Mouse (Mus musculus): ENCODE results near the gene St7l. TPM values are rescaled to one million over a fixed set of nuclear protein-coding genes. Genes with fewer than 3 reads are reported as not detected.

Gene St7l
- 25.8 and 31.0 TPM in 2 replicates for polyA plus RNA-seq (2016; fragmentation: Nextera tagmentation; extraction: Ambion mirVana)

- Histone ChIP-seq H3K27me3 (ENCODE audit: low read depth, poor library complexity, severe bottlenecking) (no peaks in the 10 kb centered on the region), H3K4me3 (peak within 1 kb of the TSS; percentile 98), H3K9me3 (replicated peaks) (no peaks in the 10 kb centered on the region), H3K4me1 (peaks cover 31% of the 10 kb centered on the region), H3K27ac (peak within 1 kb of the TSS; percentile 97), H3K36me3 (peaks cover 26% of the 10 kb centered on the region)
- under 1% methylated on average over 43 of the region's 43 CpGs for WGBS
- DNase-seq (ENCODE audit: low spot score): peak; percentile 92
Observed at GRCm38 (mm10) chr3:104863786-104864650, at the start of gene St7l, which contains the start of gene Capza1. St7l (plus strand) TSS chr3:104864005. Capza1 (minus strand) TSS chr3:104864505.

DNA sequence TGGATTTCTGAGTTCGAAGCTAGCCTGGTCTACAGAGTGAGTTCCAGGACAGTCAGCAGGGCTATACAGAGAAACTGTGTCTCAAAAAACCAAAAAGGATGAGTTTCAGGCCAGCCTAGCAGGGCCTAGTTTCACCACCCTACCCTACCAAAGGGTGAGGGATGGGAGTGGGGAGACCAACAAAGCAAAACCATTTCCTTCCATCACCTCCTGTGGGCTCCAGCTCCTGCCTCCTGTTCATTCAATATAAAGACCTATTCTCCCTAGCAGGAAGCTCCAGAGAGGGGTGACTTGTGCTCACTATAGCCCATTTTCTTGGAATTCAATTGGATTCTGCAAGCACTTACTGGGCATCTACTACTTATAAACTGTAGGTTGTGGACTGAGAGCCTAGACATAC, 49.1 kb upstream of the St7l start:
- H3K4me3 ChIP-seq: no peak overlapping the region
- no peak overlapping the region for H3K27ac ChIP-seq
- 87% methylated on average over 1 of the region's 1 CpGs for WGBS
- no peaks in the 10 kb centered on the region for H3K9me3 ChIP-seq (replicated peaks)
- no peak for DNase-seq (ENCODE audit: low spot score)
- no peaks in the 10 kb centered on the region for H3K27me3 ChIP-seq (ENCODE audit: low read depth, poor library complexity, severe bottlenecking)
- peaks cover 24% of the 10 kb centered on the region for H3K4me1 ChIP-seq
- peaks cover 30% of the 10 kb centered on the region for H3K36me3 ChIP-seq

GRCm38 (mm10) chr3:104815346-104815745, 48.5 kb upstream of the St7l start:
- Histone ChIP-seq H3K27ac (no peak overlapping the region), H3K9me3 (replicated peaks) (no peaks in the 10 kb centered on the region), H3K4me3 (no peak overlapping the region), H3K27me3 (ENCODE audit: low read depth, poor library complexity, severe bottlenecking) (no peaks in the 10 kb centered on the region), H3K36me3 (peaks cover 30% of the 10 kb centered on the region), H3K4me1 (peaks cover 24% of the 10 kb centered on the region)
- 93% methylated on average over 2 of the region's 2 CpGs for WGBS
- DNase-seq (ENCODE audit: low spot score): no peak

- WGBS: 94% methylated on average over 7 of the region's 7 CpGs
Observed at GRCm38 (mm10) chr3:104816130-104816529, 47.7 kb upstream of the St7l start.

GRCm38 (mm10) chr3:104817481-104817990, 46.3 kb upstream of the St7l start:
- H3K9me3 ChIP-seq (replicated peaks): no peaks in the 10 kb centered on the region
- WGBS: under 1% methylated on average over 46 of the region's 46 CpGs
- DNase-seq (ENCODE audit: low spot score): peak; percentile 79
- peak overlapping the region; percentile 83 for H3K4me3 ChIP-seq
- no peaks in the 10 kb centered on the region for H3K27me3 ChIP-seq (ENCODE audit: low read depth, poor library complexity, severe bottlenecking)
- H3K4me1 ChIP-seq: peaks cover 24% of the 10 kb centered on the region
- H3K36me3 ChIP-seq: peaks cover 43% of the 10 kb centered on the region
- peak overlapping the region; percentile 98 for H3K27ac ChIP-seq

More at GRCm38 (mm10) chr3:104816130-104816529, 47.7 kb upstream of the St7l start:
- Histone ChIP-seq H3K36me3 (peaks cover 36% of the 10 kb centered on the region), H3K27me3 (ENCODE audit: low read depth, poor library complexity, severe bottlenecking) (no peaks in the 10 kb centered on the region), H3K27ac (no peak overlapping the region), H3K4me3 (peak overlapping the region; percentile 83; the same call in 1 of the 2 replicates), H3K4me1 (peaks cover 24% of the 10 kb centered on the region), H3K9me3 (replicated peaks) (no peaks in the 10 kb centered on the region)
- DNase-seq (ENCODE audit: low spot score): no peak

DNA sequence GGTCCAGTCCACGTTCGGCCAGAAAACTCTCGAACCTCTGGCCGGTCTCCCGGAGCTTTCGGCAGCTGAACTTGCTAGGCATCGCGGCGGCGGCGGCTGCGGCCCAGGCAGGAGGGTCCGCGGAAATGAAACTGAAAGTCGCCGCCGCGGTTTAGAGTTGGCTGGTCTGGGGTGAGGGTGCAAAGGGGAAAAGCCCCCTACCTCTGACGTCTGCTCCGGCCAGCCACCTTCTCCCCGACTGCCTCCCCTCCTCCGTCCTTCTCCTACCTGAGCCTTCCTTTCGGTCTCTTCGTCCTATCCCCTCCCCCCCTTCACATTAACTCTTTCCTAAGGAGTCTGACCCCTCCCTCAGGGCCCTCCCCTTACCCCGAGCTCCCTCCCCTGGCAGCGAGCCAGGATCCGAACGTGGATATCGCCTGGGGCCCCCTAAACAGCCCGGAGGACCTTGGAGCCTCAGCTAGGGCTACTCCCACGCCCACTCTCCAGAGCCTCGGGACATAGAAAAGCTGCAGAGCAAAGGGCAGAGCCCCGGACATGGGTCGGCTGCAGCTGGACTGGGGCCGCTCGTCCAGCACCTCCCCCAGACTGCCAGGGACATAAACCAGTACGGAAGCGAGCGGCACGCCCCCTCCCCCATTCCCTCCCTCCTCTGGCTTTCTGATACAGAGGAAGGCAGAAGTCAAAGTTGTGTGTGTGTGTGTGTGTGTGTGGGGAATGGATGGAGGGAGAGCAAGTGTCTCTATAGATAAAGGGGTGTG, 45.6 kb upstream of the St7l start, which contains the start of gene Mov10:
TSS of gene Mov10 (minus strand) at position 573 of the 758 bp plus-strand sequence.
- no peaks in the 10 kb centered on the region for H3K9me3 ChIP-seq (replicated peaks)
- WGBS: under 1% methylated on average over 40 of the region's 40 CpGs

DNA sequence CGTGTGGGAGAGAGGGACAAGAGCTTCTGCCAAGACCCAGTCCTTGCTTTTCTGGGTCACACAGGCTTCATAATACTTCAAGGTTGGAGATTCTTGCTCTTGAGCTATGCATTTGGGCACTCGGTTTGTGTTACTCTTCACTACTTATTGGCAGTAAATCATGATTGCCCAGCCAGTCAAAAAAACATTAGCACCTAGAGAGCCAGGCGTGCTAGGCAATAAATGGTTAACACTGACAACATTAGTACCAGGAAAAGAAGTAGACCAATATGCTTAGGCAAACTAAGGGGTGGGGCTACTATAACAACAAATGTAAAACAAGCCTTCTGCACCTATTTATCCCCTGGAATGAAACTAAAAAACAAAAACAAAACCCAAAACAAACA, 45.1 kb upstream of the St7l start:
- Histone ChIP-seq H3K4me1 (peaks cover 24% of the 10 kb centered on the region), H3K36me3 (peaks cover 40% of the 10 kb centered on the region), H3K27ac (peak overlapping the region; percentile 98), H3K4me3 (peak overlapping the region; percentile 83), H3K9me3 (replicated peaks) (no peaks in the 10 kb centered on the region), H3K27me3 (ENCODE audit: low read depth, poor library complexity, severe bottlenecking) (no peaks in the 10 kb centered on the region)
- 0% methylated on average over 3 of the region's 3 CpGs for WGBS
- DNase-seq (ENCODE audit: low spot score): no peak

More for the DNA sequence above, 45.6 kb upstream of the St7l start, which contains the start of gene Mov10:
- DNase-seq (ENCODE audit: low spot score): peak; percentile 86
- Histone ChIP-seq H3K27me3 (ENCODE audit: low read depth, poor library complexity, severe bottlenecking) (no peaks in the 10 kb centered on the region), H3K27ac (peak within 1 kb of the TSS; percentile 98), H3K36me3 (peaks cover 46% of the 10 kb centered on the region), H3K4me3 (peak within 1 kb of the TSS; percentile 83), H3K4me1 (peaks cover 24% of the 10 kb centered on the region)

DNA sequence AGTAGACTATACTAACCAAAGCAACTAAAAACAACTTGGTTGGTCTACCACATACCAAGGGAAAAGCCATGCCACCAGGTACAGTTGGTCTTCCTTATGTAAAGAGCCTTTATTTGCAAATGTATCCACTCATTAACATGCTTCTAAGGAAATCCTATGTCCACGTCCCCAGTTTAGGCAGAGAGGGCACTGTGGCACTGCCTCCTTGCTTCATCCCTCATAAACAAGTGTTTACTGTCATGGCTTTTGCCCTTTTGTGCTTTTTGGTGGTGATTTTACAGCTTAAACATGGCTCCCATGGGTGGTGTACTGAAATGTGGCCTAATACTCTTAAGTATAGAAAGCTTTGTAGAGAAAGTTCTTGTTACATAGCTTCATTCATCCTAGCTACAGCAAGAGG, 43.4 kb upstream of the St7l start:
- peaks cover 35% of the 10 kb centered on the region for H3K36me3 ChIP-seq
- no peak overlapping the region for H3K27ac ChIP-seq
- DNase-seq (ENCODE audit: low spot score): no peak
- H3K4me3 ChIP-seq: no peak overlapping the region
- WGBS: 63% methylated on average over 1 of the region's 1 CpGs
- no peaks in the 10 kb centered on the region for H3K9me3 ChIP-seq (replicated peaks)
- no peaks in the 10 kb centered on the region for H3K27me3 ChIP-seq (ENCODE audit: low read depth, poor library complexity, severe bottlenecking)
- H3K4me1 ChIP-seq: peaks cover 24% of the 10 kb centered on the region

DNA sequence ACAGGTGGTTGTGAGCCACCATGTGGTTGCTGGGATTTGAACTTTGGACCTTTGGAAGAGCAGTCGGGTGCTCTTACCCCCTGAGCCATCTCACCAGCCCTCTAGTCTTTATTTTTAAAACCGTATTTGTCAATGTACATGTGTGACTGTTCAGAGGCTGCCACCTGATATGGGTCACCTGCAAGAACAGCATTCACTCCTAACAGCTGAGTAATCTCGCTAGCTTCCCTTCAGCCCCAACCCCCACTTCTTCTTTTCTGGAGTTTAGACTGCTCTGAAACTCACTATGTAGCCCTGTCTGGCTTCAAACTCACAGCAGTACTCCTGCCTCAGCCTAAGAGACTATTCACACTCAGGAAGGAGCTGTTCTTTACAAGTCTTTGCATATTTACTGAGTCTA, 41.4 kb upstream of the St7l start:
- no peaks in the 10 kb centered on the region for H3K27me3 ChIP-seq (ENCODE audit: low read depth, poor library complexity, severe bottlenecking)
- H3K9me3 ChIP-seq (replicated peaks): no peaks in the 10 kb centered on the region
- no peak overlapping the region for H3K27ac ChIP-seq
- DNase-seq (ENCODE audit: low spot score): no peak
- WGBS: 87% methylated on average over 3 of the region's 3 CpGs
- peaks cover 46% of the 10 kb centered on the region for H3K36me3 ChIP-seq
- H3K4me1 ChIP-seq: peaks cover 14% of the 10 kb centered on the region
- H3K4me3 ChIP-seq: no peak overlapping the region

- H3K9me3 ChIP-seq (replicated peaks): no peaks in the 10 kb centered on the region
- no peaks in the 10 kb centered on the region for H3K27me3 ChIP-seq (ENCODE audit: low read depth, poor library complexity, severe bottlenecking)
- DNase-seq (ENCODE audit: low spot score): no peak
- no peak overlapping the region for H3K27ac ChIP-seq
- H3K4me3 ChIP-seq: no peak overlapping the region
- 96% methylated on average over 3 of the region's 3 CpGs for WGBS
- no peaks in the 10 kb centered on the region for H3K4me1 ChIP-seq
- peaks cover 94% of the 10 kb centered on the region for H3K36me3 ChIP-seq
Observed at GRCm38 (mm10) chr3:104835797-104836196, 28.0 kb upstream of the St7l start.

GRCm38 (mm10) chr3:104841049-104841448, 22.8 kb upstream of the St7l start:
- H3K9me3 ChIP-seq (replicated peaks): no peaks in the 10 kb centered on the region
- 96% methylated on average over 5 of the region's 5 CpGs for WGBS

GRCm38 (mm10) chr3:104846601-104847000, 17.2 kb upstream of the St7l start:
- H3K9me3 ChIP-seq (replicated peaks): no peaks in the 10 kb centered on the region

More at GRCm38 (mm10) chr3:104841049-104841448, 22.8 kb upstream of the St7l start:
- Histone ChIP-seq H3K36me3 (peaks cover 94% of the 10 kb centered on the region), H3K27me3 (ENCODE audit: low read depth, poor library complexity, severe bottlenecking) (no peaks in the 10 kb centered on the region), H3K4me1 (no peaks in the 10 kb centered on the region), H3K27ac (no peak overlapping the region), H3K4me3 (no peak overlapping the region)
- DNase-seq (ENCODE audit: low spot score): no peak

More at GRCm38 (mm10) chr3:104846601-104847000, 17.2 kb upstream of the St7l start:
- no peaks in the 10 kb centered on the region for H3K27me3 ChIP-seq (ENCODE audit: low read depth, poor library complexity, severe bottlenecking)
- H3K4me3 ChIP-seq: no peak overlapping the region
- WGBS: 91% methylated on average over 4 of the region's 4 CpGs
- no peak for DNase-seq (ENCODE audit: low spot score)
- H3K36me3 ChIP-seq: peaks cover 74% of the 10 kb centered on the region
- H3K27ac ChIP-seq: no peak overlapping the region
- no peaks in the 10 kb centered on the region for H3K4me1 ChIP-seq
